Mouse (Mus musculus): Measurements from ENCODE around the gene Boc. TPM values are rescaled to one million over a fixed set of nuclear protein-coding genes. Genes with fewer than 3 reads are reported as not detected.

Gene Boc
- total RNA-seq, 1 experiment = 5.4 TPM

GRCm38 (mm10) chr16:44578551-44578950, 19.9 kb upstream of the Boc start:
- no peak overlapping the region for H3K4me3 ChIP-seq (ENCODE audit: insufficient read depth in 1 of 2, low read depth in 1 of 2, low read length in 2 of 2, poor library complexity in 1 of 2, severe bottlenecking in 1 of 2)
- H3K27ac ChIP-seq (ENCODE audit: insufficient read depth, low read depth, low read length, poor library complexity, severe bottlenecking) = no peak overlapping the region
- no peaks in the 10 kb centered on the region for H3K36me3 ChIP-seq (ENCODE audit: control insufficient read depth, insufficient read depth, low read length, poor library complexity, severe bottlenecking)
- no peak for TF ChIP-seq MAFK (IDR thresholded peaks at IDR 0.05; ENCODE audit: insufficient read depth, low read depth, low read length)
- no peak for TF ChIP-seq ZC3H11A (IDR thresholded peaks at IDR 0.05; ENCODE audit: borderline replicate concordance, low read depth, low read length)
- TF ChIP-seq ZNF384 (IDR thresholded peaks at IDR 0.05; ENCODE audit: low read depth, low read length) = no peak
- TF ChIP-seq HCFC1 (IDR thresholded peaks at IDR 0.05; ENCODE audit: borderline replicate concordance, insufficient read depth, low read length) = no peak
- no peak for TF ChIP-seq CHD2 (IDR thresholded peaks at IDR 0.05; ENCODE audit: low read depth, low read length)
- H3K4me1 ChIP-seq (ENCODE audit: control insufficient read depth in 2 of 2, insufficient read depth in 2 of 2, low read length in 2 of 2, poor library complexity in 1 of 2) = peaks cover 0 to 3% of the 10 kb centered on the region in 2 experiments; a peak in 2 of 4 replicates
- no peak for DNase-seq (ENCODE audit: low read depth, low spot score)
- H3K9me3 ChIP-seq (ENCODE audit: control insufficient read depth, insufficient read depth, low read depth, low read length) = no peaks in the 10 kb centered on the region
- H3K9ac ChIP-seq (ENCODE audit: insufficient read depth, low read depth, low read length, poor library complexity, severe bottlenecking) = no peak overlapping the region
- in situ Hi-C loops (cut with MboI; ENCODE audit: low sequenced_read_pairs in 2 of 2, unreplicated experiment in 2 of 2) = no loop called here

- peaks cover 2% of the 10 kb centered on the region in 2 experiments; a peak in 1 of 4 replicates for H3K4me1 ChIP-seq (ENCODE audit: control insufficient read depth in 2 of 2, insufficient read depth in 2 of 2, low read length in 2 of 2, poor library complexity in 1 of 2)
- H3K9ac ChIP-seq (ENCODE audit: insufficient read depth, low read depth, low read length, poor library complexity, severe bottlenecking) = no peak overlapping the region
- in situ Hi-C loops (cut with MboI; ENCODE audit: low sequenced_read_pairs in 2 of 2, unreplicated experiment in 2 of 2) = no loop called here
- H3K27ac ChIP-seq (ENCODE audit: insufficient read depth, low read depth, low read length, poor library complexity, severe bottlenecking) = no peak overlapping the region
- TF ChIP-seq MAFK (IDR thresholded peaks at IDR 0.05; ENCODE audit: insufficient read depth, low read depth, low read length) (0 out of 2 replicates have a peak, but pooled peaks have one; percentile 10), ZC3H11A (IDR thresholded peaks at IDR 0.05; ENCODE audit: borderline replicate concordance, low read depth, low read length) (no peak)
- DNase-seq (ENCODE audit: low read depth, low spot score) = peak; percentile 39
- no peaks in the 10 kb centered on the region for H3K36me3 ChIP-seq (ENCODE audit: control insufficient read depth, insufficient read depth, low read length, poor library complexity, severe bottlenecking)
- no peak overlapping the region for H3K4me3 ChIP-seq (ENCODE audit: insufficient read depth in 1 of 2, low read depth in 1 of 2, low read length in 2 of 2, poor library complexity in 1 of 2, severe bottlenecking in 1 of 2)
- H3K9me3 ChIP-seq (ENCODE audit: control insufficient read depth, insufficient read depth, low read depth, low read length) = no peaks in the 10 kb centered on the region
Measured at GRCm38 (mm10) chr16:44568056-44568455, 9.4 kb upstream of the Boc start.

- H3K4me3 ChIP-seq (ENCODE audit: insufficient read depth in 1 of 2, low read depth in 1 of 2, low read length in 2 of 2, poor library complexity in 1 of 2, severe bottlenecking in 1 of 2) = 0 out of 4 replicates have a peak overlapping the region, but pooled peaks of 1 of the 2 experiments have one; percentile 18
- H3K27ac ChIP-seq (ENCODE audit: insufficient read depth, low read depth, low read length, poor library complexity, severe bottlenecking) = no peak overlapping the region
- H3K36me3 ChIP-seq (ENCODE audit: control insufficient read depth, insufficient read depth, low read length, poor library complexity, severe bottlenecking) = no peaks in the 10 kb centered on the region
- no peak overlapping the region for H3K9ac ChIP-seq (ENCODE audit: insufficient read depth, low read depth, low read length, poor library complexity, severe bottlenecking)
- TF ChIP-seq CHD2 (IDR thresholded peaks at IDR 0.05; ENCODE audit: low read depth, low read length) (no peak), ZNF384 (IDR thresholded peaks at IDR 0.05; ENCODE audit: low read depth, low read length) (no peak), MAFK (IDR thresholded peaks at IDR 0.05; ENCODE audit: insufficient read depth, low read depth, low read length) (no peak), HCFC1 (IDR thresholded peaks at IDR 0.05; ENCODE audit: borderline replicate concordance, insufficient read depth, low read length) (no peak), ZC3H11A (IDR thresholded peaks at IDR 0.05; ENCODE audit: borderline replicate concordance, low read depth, low read length) (no peak)
- H3K9me3 ChIP-seq (ENCODE audit: control insufficient read depth, insufficient read depth, low read depth, low read length) = no peaks in the 10 kb centered on the region
- H3K4me1 ChIP-seq (ENCODE audit: control insufficient read depth in 2 of 2, insufficient read depth in 2 of 2, low read length in 2 of 2, poor library complexity in 1 of 2) = peaks cover 2% of the 10 kb centered on the region in 2 experiments; a peak in 1 of 4 replicates
- in situ Hi-C loops (cut with MboI; ENCODE audit: low sequenced_read_pairs in 2 of 2, unreplicated experiment in 2 of 2) = no loop called here
- no peak for DNase-seq (ENCODE audit: low read depth, low spot score)
Measured at GRCm38 (mm10) chr16:44565328-44566210, 6.9 kb upstream of the Boc start.

- TF ChIP-seq HCFC1 (IDR thresholded peaks at IDR 0.05; ENCODE audit: borderline replicate concordance, insufficient read depth, low read length) (no peak), ZNF384 (IDR thresholded peaks at IDR 0.05; ENCODE audit: low read depth, low read length) (no peak), ZC3H11A (IDR thresholded peaks at IDR 0.05; ENCODE audit: borderline replicate concordance, low read depth, low read length) (no peak)
- H3K36me3 ChIP-seq (ENCODE audit: control insufficient read depth, insufficient read depth, low read length, poor library complexity, severe bottlenecking) = no peaks in the 10 kb centered on the region
- H3K27ac ChIP-seq (ENCODE audit: insufficient read depth, low read depth, low read length, poor library complexity, severe bottlenecking) = no peak overlapping the region
- no peak overlapping the region for H3K4me3 ChIP-seq (ENCODE audit: insufficient read depth in 1 of 2, low read depth in 1 of 2, low read length in 2 of 2, poor library complexity in 1 of 2, severe bottlenecking in 1 of 2)
- no peaks in the 10 kb centered on the region for H3K9me3 ChIP-seq (ENCODE audit: control insufficient read depth, insufficient read depth, low read depth, low read length)
- in situ Hi-C loops (cut with MboI; ENCODE audit: low sequenced_read_pairs in 2 of 2, unreplicated experiment in 2 of 2) = no loop called here
- H3K4me1 ChIP-seq (ENCODE audit: control insufficient read depth in 2 of 2, insufficient read depth in 2 of 2, low read length in 2 of 2, poor library complexity in 1 of 2) = peaks cover 2% of the 10 kb centered on the region in 2 experiments; a peak in 1 of 4 replicates
- DNase-seq (ENCODE audit: low read depth, low spot score) = no peak
- H3K9ac ChIP-seq (ENCODE audit: insufficient read depth, low read depth, low read length, poor library complexity, severe bottlenecking) = no peak overlapping the region
Measured at GRCm38 (mm10) chr16:44564359-44564758, 5.7 kb upstream of the Boc start.
